Mouse (Mus musculus): ENCODE measurements around the gene Phgdh. TPM values are rescaled to one million over a fixed set of nuclear protein-coding genes. Genes with fewer than 3 reads are reported as not detected.
"Not testable (repeated sequence)": the region's sequence is repeated elsewhere in the genome, so short reads cannot be mapped to it uniquely, and the experiment has no call there.

The Phgdh gene
- 59.7 and 123 TPM in 2 replicates for polyA plus RNA-seq (2015; fragmentation: Nextera tagmentation; extraction: Ambion mirVana)

DNA sequence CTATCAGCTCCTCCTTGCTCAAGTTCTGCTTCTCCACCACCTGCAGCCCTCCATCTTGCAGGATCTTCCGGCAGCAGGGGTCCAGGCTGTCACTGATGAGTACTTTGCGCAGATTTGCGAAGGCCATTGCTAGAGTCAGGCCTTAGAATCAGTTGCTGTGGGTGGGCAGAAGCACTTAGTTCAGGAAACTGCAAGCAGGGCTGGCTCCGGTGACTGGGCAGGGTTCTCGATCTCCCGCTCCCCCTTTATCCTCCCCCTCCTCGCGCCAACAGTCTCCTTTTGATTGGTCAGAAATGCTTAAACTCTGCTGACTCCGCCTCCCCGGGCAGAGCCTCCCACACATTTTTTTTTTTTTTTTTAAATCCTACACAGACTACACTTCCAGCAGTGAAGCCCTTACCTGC lies at the start of gene Phgdh:
Gene Phgdh (minus strand): TSS at position 285 of the 404 bp plus-strand sequence.
- peak; percentile 59 for ATAC-seq (replicated peaks; ENCODE audit: insufficient number of reproducible peaks, insufficient read depth, low FRiP score, low read depth)
- H3K9ac ChIP-seq = peak within 1 kb of the TSS; percentile 61
- H3K27ac ChIP-seq = peak within 1 kb of the TSS; percentile 52
- peak within 1 kb of the TSS; percentile 96 for H3K4me2 ChIP-seq
- H3K9me3 ChIP-seq (replicated peaks); H3K36me3 ChIP-seq; H3K27me3 ChIP-seq: not testable (repeated sequence)
- peaks cover 23% of the 10 kb centered on the region for H3K4me1 ChIP-seq (replicated peaks)
- peak within 1 kb of the TSS; percentile 64 for H3K4me3 ChIP-seq
- WGBS = under 1% methylated on average over 10 of the region's 10 CpGs

- Histone ChIP-seq H3K9me3 (replicated peaks) (no peaks in the 10 kb centered on the region), H3K9ac (no peak overlapping the region), H3K4me3 (no peak overlapping the region), H3K36me3 (no peaks in the 10 kb centered on the region), H3K4me1 (replicated peaks) (peaks cover 36% of the 10 kb centered on the region), H3K27me3 (no peaks in the 10 kb centered on the region), H3K27ac (no peak overlapping the region), H3K4me2 (no peak overlapping the region)
- no peak for ATAC-seq (replicated peaks; ENCODE audit: insufficient number of reproducible peaks, insufficient read depth, low FRiP score, low read depth)
- 54% methylated on average over 3 of the region's 3 CpGs for WGBS
Measured at GRCm38 (mm10) chr3:98389305-98389704, 49.5 kb upstream of the Phgdh start.

DNA sequence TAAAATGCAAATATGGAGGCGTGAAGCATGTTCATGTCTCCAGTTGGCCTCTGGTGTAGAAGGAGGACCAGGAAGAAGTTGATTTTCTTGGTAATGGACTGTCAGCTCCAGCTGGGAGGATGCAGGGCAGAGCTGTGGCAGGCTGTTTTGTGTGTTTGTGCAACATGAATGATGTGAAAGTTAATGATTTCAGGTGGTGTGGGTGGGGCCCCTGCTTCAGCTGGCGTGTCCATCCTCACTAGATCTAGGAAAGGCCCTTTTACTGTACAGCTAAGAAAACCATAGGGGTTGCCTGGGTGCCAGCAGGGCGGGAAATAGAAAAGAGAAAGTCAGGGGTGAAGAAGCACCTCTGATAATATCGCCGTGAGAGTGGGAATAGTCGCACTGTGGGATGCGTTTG lies 48.0 kb upstream of the Phgdh start:
- Histone ChIP-seq H3K27me3 (no peaks in the 10 kb centered on the region), H3K4me1 (replicated peaks) (peaks cover 50% of the 10 kb centered on the region), H3K9me3 (replicated peaks) (no peaks in the 10 kb centered on the region), H3K4me3 (no peak overlapping the region), H3K4me2 (no peak overlapping the region), H3K27ac (no peak overlapping the region), H3K9ac (no peak overlapping the region), H3K36me3 (no peaks in the 10 kb centered on the region)
- no peak for ATAC-seq (replicated peaks; ENCODE audit: insufficient number of reproducible peaks, insufficient read depth, low FRiP score, low read depth)
- WGBS = 82% methylated on average over 7 of the region's 7 CpGs

- H3K9me3 ChIP-seq (replicated peaks) = no peaks in the 10 kb centered on the region
- WGBS = 62% methylated on average over 4 of the region's 4 CpGs
- H3K4me1 ChIP-seq (replicated peaks) = peaks cover 50% of the 10 kb centered on the region
- no peaks in the 10 kb centered on the region for H3K27me3 ChIP-seq
- no peak overlapping the region for H3K27ac ChIP-seq
- no peaks in the 10 kb centered on the region for H3K36me3 ChIP-seq
- no peak overlapping the region for H3K4me2 ChIP-seq
- H3K9ac ChIP-seq = no peak overlapping the region
- no peak for ATAC-seq (replicated peaks; ENCODE audit: insufficient number of reproducible peaks, insufficient read depth, low FRiP score, low read depth)
- H3K4me3 ChIP-seq = no peak overlapping the region
Measured at GRCm38 (mm10) chr3:98387086-98387485, 47.3 kb upstream of the Phgdh start.

GRCm38 (mm10) chr3:98383024-98383790 lies 43.4 kb upstream of the Phgdh start:
- Histone ChIP-seq H3K4me1 (replicated peaks) (peaks cover 37% of the 10 kb centered on the region), H3K36me3 (no peaks in the 10 kb centered on the region), H3K27me3 (no peaks in the 10 kb centered on the region), H3K27ac (peak overlapping the region; percentile 89), H3K4me2 (peak overlapping the region; percentile 96), H3K9me3 (replicated peaks) (no peaks in the 10 kb centered on the region), H3K4me3 (peak overlapping the region; percentile 77), H3K9ac (peak overlapping the region; percentile 88)
- ATAC-seq (replicated peaks; ENCODE audit: insufficient number of reproducible peaks, insufficient read depth, low FRiP score, low read depth) = peak; percentile 31; the same call in 1 of the 2 replicates
- WGBS = 8% methylated on average over 21 of the region's 21 CpGs

GRCm38 (mm10) chr3:98382246-98382939 lies 42.6 kb upstream of the Phgdh start, which contains the start of gene Zfp697:
Gene Zfp697 (plus strand): TSS chr3:98382461.
- peak within 1 kb of the TSS; percentile 89 for H3K27ac ChIP-seq
- H3K9ac ChIP-seq = peak within 1 kb of the TSS; percentile 88
- H3K4me3 ChIP-seq = peak within 1 kb of the TSS; percentile 77
- peak within 1 kb of the TSS; percentile 96 for H3K4me2 ChIP-seq
- peak; percentile 91 for ATAC-seq (replicated peaks; ENCODE audit: insufficient number of reproducible peaks, insufficient read depth, low FRiP score, low read depth)
- no peaks in the 10 kb centered on the region for H3K36me3 ChIP-seq
- under 1% methylated on average over 42 of the region's 42 CpGs for WGBS
- no peaks in the 10 kb centered on the region for H3K27me3 ChIP-seq
- no peaks in the 10 kb centered on the region for H3K9me3 ChIP-seq (replicated peaks)
- H3K4me1 ChIP-seq (replicated peaks) = peaks cover 34% of the 10 kb centered on the region

DNA sequence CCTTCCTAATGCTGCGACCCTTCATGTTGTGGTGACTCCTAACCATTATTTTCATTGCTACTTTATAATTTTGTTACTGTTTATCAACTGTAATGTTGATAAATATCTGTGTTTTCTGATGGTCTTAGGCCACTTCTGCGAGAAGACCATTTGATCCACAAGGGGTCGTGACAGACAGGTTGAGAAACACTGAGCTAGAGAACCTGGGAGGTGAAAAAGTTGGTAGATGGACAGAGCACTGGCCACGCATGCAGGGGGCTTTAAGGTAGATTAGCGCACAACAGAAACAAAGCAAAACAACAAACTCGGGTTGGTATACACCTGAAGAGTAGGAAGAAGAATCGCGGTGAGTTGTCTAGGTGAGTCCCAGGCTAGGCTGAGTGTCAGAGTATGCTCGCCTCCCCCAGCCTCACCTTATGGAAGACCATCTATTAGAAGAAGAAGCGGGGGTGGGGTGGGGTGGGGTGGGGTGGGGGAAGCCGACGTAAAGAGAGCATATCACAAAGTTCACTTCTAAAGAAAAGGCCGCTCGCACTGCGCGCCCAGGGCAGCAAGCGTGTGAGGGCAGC lies 42.0 kb upstream of the Phgdh start:
- H3K9me3 ChIP-seq (replicated peaks) = no peaks in the 10 kb centered on the region
- no peaks in the 10 kb centered on the region for H3K27me3 ChIP-seq
- H3K9ac ChIP-seq = peak overlapping the region; percentile 88
- WGBS = 6% methylated on average over 17 of the region's 17 CpGs
- H3K4me1 ChIP-seq (replicated peaks) = peaks cover 30% of the 10 kb centered on the region
- peak overlapping the region; percentile 96 for H3K4me2 ChIP-seq
- H3K36me3 ChIP-seq = no peaks in the 10 kb centered on the region
- peak overlapping the region; percentile 89 for H3K27ac ChIP-seq
- peak; percentile 12; the same call in 1 of the 2 replicates for ATAC-seq (replicated peaks; ENCODE audit: insufficient number of reproducible peaks, insufficient read depth, low FRiP score, low read depth)
- H3K4me3 ChIP-seq = peak overlapping the region; percentile 77

GRCm38 (mm10) chr3:98379236-98379635 lies 39.4 kb upstream of the Phgdh start:
- no peak overlapping the region for H3K4me3 ChIP-seq
- WGBS = 24% methylated on average over 7 of the region's 7 CpGs
- no peak overlapping the region for H3K9ac ChIP-seq
- no peaks in the 10 kb centered on the region for H3K9me3 ChIP-seq (replicated peaks)
- no peaks in the 10 kb centered on the region for H3K36me3 ChIP-seq
- H3K4me2 ChIP-seq = no peak overlapping the region
- no peaks in the 10 kb centered on the region for H3K27me3 ChIP-seq
- no peak for ATAC-seq (replicated peaks; ENCODE audit: insufficient number of reproducible peaks, insufficient read depth, low FRiP score, low read depth)
- no peak overlapping the region for H3K27ac ChIP-seq
- H3K4me1 ChIP-seq (replicated peaks) = peaks cover 24% of the 10 kb centered on the region

GRCm38 (mm10) chr3:98378267-98378666 lies 38.5 kb upstream of the Phgdh start:
- no peak for ATAC-seq (replicated peaks; ENCODE audit: insufficient number of reproducible peaks, insufficient read depth, low FRiP score, low read depth)

GRCm38 (mm10) chr3:98374980-98375379 lies 35.2 kb upstream of the Phgdh start:
- Histone ChIP-seq H3K9me3 (replicated peaks) (no peaks in the 10 kb centered on the region), H3K9ac (no peak overlapping the region), H3K36me3 (no peaks in the 10 kb centered on the region), H3K4me3 (no peak overlapping the region), H3K27ac (0 out of 2 replicates have a peak overlapping the region, but pooled peaks have one; percentile 16), H3K4me2 (no peak overlapping the region), H3K4me1 (replicated peaks) (peaks cover 13% of the 10 kb centered on the region), H3K27me3 (no peaks in the 10 kb centered on the region)
- WGBS = 73% methylated on average over 5 of the region's 5 CpGs
- no peak for ATAC-seq (replicated peaks; ENCODE audit: insufficient number of reproducible peaks, insufficient read depth, low FRiP score, low read depth)

More at GRCm38 (mm10) chr3:98378267-98378666, 38.5 kb upstream of the Phgdh start:
- H3K27ac ChIP-seq = no peak overlapping the region
- no peak overlapping the region for H3K9ac ChIP-seq
- WGBS = 74% methylated on average over 4 of the region's 4 CpGs
- no peaks in the 10 kb centered on the region for H3K9me3 ChIP-seq (replicated peaks)
- no peaks in the 10 kb centered on the region for H3K36me3 ChIP-seq
- H3K4me2 ChIP-seq = no peak overlapping the region
- peaks cover 20% of the 10 kb centered on the region for H3K4me1 ChIP-seq (replicated peaks)
- H3K27me3 ChIP-seq = no peaks in the 10 kb centered on the region
- no peak overlapping the region for H3K4me3 ChIP-seq

- 20% methylated on average over 3 of the region's 3 CpGs for WGBS
Measured at GRCm38 (mm10) chr3:98374062-98374719, 34.4 kb upstream of the Phgdh start.

More at GRCm38 (mm10) chr3:98374062-98374719, 34.4 kb upstream of the Phgdh start:
- no peak overlapping the region for H3K9ac ChIP-seq
- H3K27me3 ChIP-seq = no peaks in the 10 kb centered on the region
- no peak for ATAC-seq (replicated peaks; ENCODE audit: insufficient number of reproducible peaks, insufficient read depth, low FRiP score, low read depth)
- H3K27ac ChIP-seq = peak overlapping the region; percentile 48
- no peak overlapping the region for H3K4me2 ChIP-seq
- H3K4me3 ChIP-seq = no peak overlapping the region
- no peaks in the 10 kb centered on the region for H3K36me3 ChIP-seq
- peaks cover 13% of the 10 kb centered on the region for H3K4me1 ChIP-seq (replicated peaks)
- H3K9me3 ChIP-seq (replicated peaks) = no peaks in the 10 kb centered on the region

Data from heart, embryonic 15.5 days (tissue).